Mouse (Mus musculus): ENCODE data around the gene Bmp15. TPM values are rescaled to one million over a fixed set of nuclear protein-coding genes. Genes with fewer than 3 reads are reported as not detected.

Bmp15 gene
- polyA plus RNA-seq, 1 experiment from 2014 or later, result 0.26 TPM

Other genes with a start within 250 kb of the Bmp15 start
- not detected in 2 replicates for gene AU022751, start 237.3 kb downstream of the Bmp15 start, polyA plus RNA-seq (2014; fragmentation: Nextera tagmentation; extraction: Ambion mirVana)
- 59.0 and 64.9 TPM in 2 replicates for gene Nudt10, start 147.7 kb downstream of the Bmp15 start, polyA plus RNA-seq (2014; fragmentation: Nextera tagmentation; extraction: Ambion mirVana)
- gene Shroom4, start 79.1 kb upstream of the Bmp15 start, polyA plus RNA-seq (2014; fragmentation: Nextera tagmentation; extraction: Ambion mirVana), result 1.2 and 2.8 TPM in 2 replicates